Mouse (Mus musculus): ENCODE data around the gene Capn2.
A peak's percentile ranks its signal among the peaks of the same experiment; 100 is the strongest.

Gene Capn2

GRCm38 (mm10) chr1:182461261-182461660 is 56.1 kb downstream of the Capn2 start:
- peak; percentile 61 for DNase-seq (ENCODE audit: low read depth, low spot score)

GRCm38 (mm10) chr1:182460291-182461244 is 56.8 kb downstream of the Capn2 start:
- DNase-seq (ENCODE audit: low read depth, low spot score), result no peak

GRCm38 (mm10) chr1:182459436-182459835 is 58.0 kb downstream of the Capn2 start:
- DNase-seq (ENCODE audit: low read depth, low spot score), result no peak

- DNase-seq (ENCODE audit: low read depth, low spot score), result peak; percentile 77
Measured at GRCm38 (mm10) chr1:182458556-182458955, 58.9 kb downstream of the Capn2 start.

- peak; percentile 41 for DNase-seq (ENCODE audit: low read depth, low spot score)
Measured at GRCm38 (mm10) chr1:182455080-182455479, 62.3 kb downstream of the Capn2 start.

GRCm38 (mm10) chr1:182452473-182452872 is 64.9 kb downstream of the Capn2 start:
- no peak for DNase-seq (ENCODE audit: low read depth, low spot score)

GRCm38 (mm10) chr1:182448276-182449035 is 69.0 kb downstream of the Capn2 start:
- no peak for DNase-seq (ENCODE audit: low read depth, low spot score)

GRCm38 (mm10) chr1:182444116-182444515 is 73.3 kb downstream of the Capn2 start:
- no peak for DNase-seq (ENCODE audit: low read depth, low spot score)

GRCm38 (mm10) chr1:182441791-182442473 is 75.5 kb downstream of the Capn2 start:
- DNase-seq (ENCODE audit: low read depth, low spot score), result peak; percentile 41

GRCm38 (mm10) chr1:182439546-182440222 is 77.7 kb downstream of the Capn2 start:
- no peak for DNase-seq (ENCODE audit: low read depth, low spot score)

- no peak for DNase-seq (ENCODE audit: low read depth, low spot score)
Measured at GRCm38 (mm10) chr1:182436746-182437145, 80.7 kb downstream of the Capn2 start.

- no peak for DNase-seq (ENCODE audit: low read depth, low spot score)
Measured at GRCm38 (mm10) chr1:182432059-182432458, 85.3 kb downstream of the Capn2 start.

- DNase-seq (ENCODE audit: low read depth, low spot score), result no peak
Measured at GRCm38 (mm10) chr1:182430676-182431075, 86.7 kb downstream of the Capn2 start.

- no peak for DNase-seq (ENCODE audit: low read depth, low spot score)
Measured at GRCm38 (mm10) chr1:182429826-182430225, 87.6 kb downstream of the Capn2 start.

GRCm38 (mm10) chr1:182427426-182427825 is 90.0 kb downstream of the Capn2 start:
- DNase-seq (ENCODE audit: low read depth, low spot score), result peak; percentile 35

GRCm38 (mm10) chr1:182426444-182426843 is 91.0 kb downstream of the Capn2 start:
- DNase-seq (ENCODE audit: low read depth, low spot score), result no peak

GRCm38 (mm10) chr1:182425176-182425575 is 92.2 kb downstream of the Capn2 start:
- DNase-seq (ENCODE audit: low read depth, low spot score), result peak; percentile 63

GRCm38 (mm10) chr1:182424274-182424673 is 93.1 kb downstream of the Capn2 start:
- peak; percentile 28 for DNase-seq (ENCODE audit: low read depth, low spot score)

GRCm38 (mm10) chr1:182419481-182419880 is 97.9 kb downstream of the Capn2 start:
- no peak for DNase-seq (ENCODE audit: low read depth, low spot score)

All from brain, adult 2 months (tissue).